In the genomic region with DNA sequence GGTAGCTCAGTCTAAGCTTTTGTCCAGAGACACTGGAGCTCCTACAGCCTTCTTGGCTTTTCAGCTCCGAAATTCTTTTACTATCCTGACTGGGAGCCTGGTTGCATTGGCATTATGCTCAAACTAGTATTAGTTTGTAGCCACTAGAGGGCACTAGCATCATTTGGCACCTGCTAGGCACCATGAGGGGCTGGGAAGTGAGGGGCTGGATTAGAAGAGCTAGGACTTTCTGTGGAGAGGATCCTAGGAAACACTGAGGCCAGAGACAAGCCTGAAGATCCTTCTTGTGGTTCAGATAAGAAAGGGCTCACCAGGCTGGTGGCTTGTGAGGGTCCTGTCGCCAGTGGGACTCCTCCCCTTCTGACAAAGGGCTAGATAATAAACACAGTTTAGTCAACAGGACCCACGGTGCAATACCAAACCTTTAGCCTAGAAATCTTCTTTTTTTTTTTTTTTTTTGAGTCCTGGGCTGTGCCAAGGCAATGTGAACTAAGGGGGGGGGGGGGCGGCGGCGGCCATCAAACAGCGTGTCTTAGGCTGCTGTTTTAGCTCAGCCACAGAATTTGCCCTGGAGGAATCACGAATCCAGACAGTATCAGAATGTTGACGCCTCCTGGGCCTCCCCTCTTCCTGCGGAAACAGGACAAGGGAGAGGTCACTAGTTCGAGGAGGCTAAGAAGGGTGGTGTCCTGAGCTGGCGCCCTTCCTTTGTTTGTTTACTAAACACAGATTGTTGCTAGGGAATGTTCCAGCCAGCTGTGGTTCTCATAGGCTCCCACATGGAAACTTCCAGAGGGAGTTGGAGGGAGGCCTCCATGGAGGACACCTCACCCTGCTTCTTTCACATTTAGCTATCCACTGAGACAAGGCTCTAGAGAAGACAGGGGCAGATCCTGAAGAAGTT, we compare ENCODE assay signal across 8 mouse cellular contexts. TPM values are rescaled to one million over a fixed set of nuclear protein-coding genes. Genes with fewer than 3 reads are reported as not detected.
DNase-seq lines count a peak whose midpoint lies in the region; ATAC-seq and TF ChIP-seq lines count a peak whose summit lies in the region.

No protein-coding gene starts in this region.

- WGBS in intestine, embryonic 14.5 days: 28% methylated on average over 12 of the region's 12 CpGs
- 2% methylated on average over 12 of the region's 12 CpGs for WGBS in small intestine, adult 2 months

- intact Hi-C loops in left cerebral cortex, postnatal 25 days (cut with DNase I): loop anchor here (1.0 to 5.0 kb wide), 3 partner anchors 56 to 332 kb away; no protein-coding TSS in a partner anchor

- peak; percentile 25 for DNase-seq in 3134 (ENCODE audit: extremely low read depth, insufficient read length, low spot score)
- peak; percentile 41 to 43 for DNase-seq in adrenal gland, adult 18-20 months (ENCODE audit: low spot score in 2 of 2)
- DNase-seq in embryo, embryonic 10.5 days (ENCODE audit: low spot score): peak; percentile 91
- peak; percentile 28 to 58 for DNase-seq in gastrocnemius, postnatal 4 days (ENCODE audit: low spot score in 2 of 2)
- DNase-seq in intestine, embryonic 14.5 days (ENCODE audit: low spot score): peak; percentile 73
- DNase-seq in left cerebral cortex, postnatal 25 days (ENCODE audit: low spot score in 2 of 2): peak; percentile 55 to 74
- peak; percentile 74 for DNase-seq in mesoderm, embryonic 11.5 days (ENCODE audit: low read depth, low spot score)

- peak overlapping the region; percentile 25; the same call in 1 of the 2 replicates for H3K4me2 ChIP-seq in intestine, embryonic 14.5 days (ENCODE audit: low read length)

- no peaks in the 10 kb centered on the region for H3K27me3 ChIP-seq in intestine, embryonic 14.5 days (replicated peaks; ENCODE audit: control insufficient read depth, insufficient read depth, low read length)
- no peaks in the 10 kb centered on the region for H3K27me3 ChIP-seq in small intestine, adult 2 months (ENCODE audit: control insufficient read depth, insufficient read depth, low read length)

- H3K9ac ChIP-seq in intestine, embryonic 14.5 days (ENCODE audit: low read length): no peak overlapping the region

- peak; percentile 76 for ATAC-seq in intestine, embryonic 14.5 days (replicated peaks; ENCODE audit: low FRiP score, low TSS enrichment, low read depth)

- H3K9me3 ChIP-seq in intestine, embryonic 14.5 days (ENCODE audit: control insufficient read depth, low read length): no peaks in the 10 kb centered on the region

- H3K4me3 ChIP-seq in intestine, embryonic 14.5 days (ENCODE audit: low read depth, low read length): no peak overlapping the region
- peak overlapping the region; percentile 47 for H3K4me3 ChIP-seq in small intestine, adult 2 months (ENCODE audit: low read depth, low read length)

- H3K36me3 ChIP-seq in intestine, embryonic 14.5 days (ENCODE audit: control insufficient read depth, insufficient read depth, low read length): no peaks in the 10 kb centered on the region
- H3K36me3 ChIP-seq in small intestine, adult 2 months (ENCODE audit: control insufficient read depth, insufficient read depth, low read length): no peaks in the 10 kb centered on the region

- no peak overlapping the region for H3K27ac ChIP-seq in intestine, embryonic 14.5 days (ENCODE audit: low read depth)
- H3K27ac ChIP-seq in small intestine, adult 2 months (ENCODE audit: insufficient read depth, low read depth, low read length): peak overlapping the region; percentile 88

- TF ChIP-seq CTCF in small intestine, adult 2 months (IDR thresholded peaks at IDR 0.05; ENCODE audit: extremely low read depth, insufficient read length, insufficient replicate concordance, low read depth, low read length): peak; percentile 90; the same call in 1 of the 2 replicates

- TF ChIP-seq POLR2A in small intestine, adult 2 months (IDR thresholded peaks at IDR 0.05; ENCODE audit: low read depth, low read length): peak; percentile 8; the same call in 1 of the 2 replicates

- H3K4me1 ChIP-seq in intestine, embryonic 14.5 days (replicated peaks; ENCODE audit: control insufficient read depth, insufficient read depth, low read length): peaks cover 3% of the 10 kb centered on the region; the same call in 1 of the 2 replicates
- H3K4me1 ChIP-seq in small intestine, adult 2 months (ENCODE audit: control insufficient read depth, insufficient read depth, insufficient read length, low read length): peaks cover 6% of the 10 kb centered on the region; the same call in 1 of the 2 replicates

RNA-seq across cellular contexts. Expression of a gene that starts 7.1 kb away (rescaled TPM):
- total RNA-seq in adrenal gland, adult 18-20 months (2021): not detected
- total RNA-seq in gastrocnemius, postnatal 4 days (2021): not detected
- polyA plus RNA-seq in intestine, embryonic 14.5 days (2014; fragmentation: Nextera tagmentation; extraction: Ambion mirVana): not detected in 2 replicates
- total RNA-seq in left cerebral cortex, postnatal 25 days (2021): not detected
- not detected in 2 replicates for polyA plus RNA-seq in small intestine, adult 2 months (2012; rRNA removed)

RNA-seq across cellular contexts. Expression of a gene that starts 33.2 kb away (rescaled TPM):
- 10 to 100 TPM; 27.4 to 31.8 TPM for total RNA-seq in adrenal gland, adult 18-20 months (2021)
- total RNA-seq in gastrocnemius, postnatal 4 days (2021): 10 to 100 TPM; 25.8 to 29.1 TPM
- 44.4 and 51.4 TPM in 2 replicates for polyA plus RNA-seq in intestine, embryonic 14.5 days (2014; fragmentation: Nextera tagmentation; extraction: Ambion mirVana)
- 10 to 100 TPM; 72.0 to 82.5 TPM for total RNA-seq in left cerebral cortex, postnatal 25 days (2021)
- 7.9 and 18.9 TPM in 2 replicates for polyA plus RNA-seq in small intestine, adult 2 months (2012; rRNA removed)

RNA-seq across cellular contexts. Expression of a gene that starts 33.2 kb away (rescaled TPM):
- total RNA-seq in adrenal gland, adult 18-20 months (2021): under 1 TPM; 0.63 to 0.67 TPM
- 1 to 10 TPM; 5.1 to 7.4 TPM for total RNA-seq in gastrocnemius, postnatal 4 days (2021)
- polyA plus RNA-seq in intestine, embryonic 14.5 days (2014; fragmentation: Nextera tagmentation; extraction: Ambion mirVana): 44.6 and 51.1 TPM in 2 replicates
- total RNA-seq in left cerebral cortex, postnatal 25 days (2021): 1 to 10 TPM in 1 of 2 experiments, under 1 TPM in 1; 0.82 to 1.1 TPM
- 0.22 and 0.82 TPM in 2 replicates for polyA plus RNA-seq in small intestine, adult 2 months (2012; rRNA removed)

RNA-seq across cellular contexts. Expression of a gene that starts 38.4 kb away (rescaled TPM):
- total RNA-seq in adrenal gland, adult 18-20 months (2021): 10 to 100 TPM in 1 of 2 experiments, 1 to 10 TPM in 1; 8.5 to 15.4 TPM
- 10 to 100 TPM; 11.0 to 12.7 TPM for total RNA-seq in gastrocnemius, postnatal 4 days (2021)
- 2.0 and 2.1 TPM in 2 replicates for polyA plus RNA-seq in intestine, embryonic 14.5 days (2014; fragmentation: Nextera tagmentation; extraction: Ambion mirVana)
- total RNA-seq in left cerebral cortex, postnatal 25 days (2021): 100 to 1,000 TPM; 354 to 373 TPM
- 3.2 and 9.9 TPM in 2 replicates for polyA plus RNA-seq in small intestine, adult 2 months (2012; rRNA removed)

Comparison
In these comparisons a context has a peak if more than half of its experiments do, and no peak if none do; other contexts are left out.
1. DNase-seq: peak in every context shown above with its lines; median percentile 91 in embryo, embryonic 10.5 days; 74 in mesoderm, embryonic 11.5 days; 73 in intestine, embryonic 14.5 days; 64 in left cerebral cortex, postnatal 25 days; 43 in gastrocnemius, postnatal 4 days; 42 in adrenal gland, adult 18-20 months; 25 in 3134.